Mouse (Mus musculus): ENCODE data around the gene Adamts1.

DNA sequence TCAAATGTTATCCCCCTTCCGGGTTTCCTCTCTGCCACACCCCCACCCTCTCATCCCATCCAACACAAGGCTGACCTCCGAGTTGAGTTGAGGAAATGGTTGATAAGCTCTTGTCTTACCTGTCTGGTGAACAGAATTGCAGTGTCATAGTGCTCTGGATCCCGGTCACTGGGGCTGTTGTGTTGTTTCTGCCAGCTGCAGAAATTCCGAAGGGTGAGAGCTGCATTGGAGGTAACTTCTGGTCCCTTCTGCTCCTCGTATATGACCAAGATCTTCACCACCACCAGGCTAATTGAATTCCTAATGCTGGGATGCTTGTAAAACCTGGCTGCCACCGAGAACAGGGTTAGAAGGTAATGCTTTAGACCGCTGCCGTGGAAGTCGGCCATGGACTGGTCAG is 2.9 kb downstream of the Adamts1 start:
- TF ChIP-seq CTCF (IDR thresholded peaks at IDR 0.05; ENCODE audit: borderline replicate concordance, insufficient read depth, low read depth, low read length) (no peak), POLR2A (IDR thresholded peaks at IDR 0.05; ENCODE audit: borderline replicate concordance, insufficient read depth, low read length) (no peak)
